Mouse (Mus musculus) midbrain, embryonic 16.5 days (tissue): ENCODE data around the gene Mfsd8. TPM values are rescaled to one million over a fixed set of nuclear protein-coding genes. Genes with fewer than 3 reads are reported as not detected.
A peak's percentile ranks its signal among the peaks of the same experiment; 100 is the strongest.
"Not testable (repeated sequence)": the region's sequence is repeated elsewhere in the genome, so short reads cannot be mapped to it uniquely, and the experiment has no call there.

Experiments used
- ATAC-seq: fragments of 200-750 bp; cut with Nextera tagmentation; 2 replicates; pipeline ENCODE4 v1.8.0; 2017; ENCODE audit warnings: moderate TSS enrichment
- H3K27ac ChIP-seq: fragments of 300-500 bp; sonication (generic); 2 replicates; pipeline ENCODE4 v1.5.1; 2014; ENCODE audit warnings: mild to moderate bottlenecking, low read length, mixed read lengths
- H3K27me3 ChIP-seq: fragments of 300-500 bp; sonication (generic); 2 replicates; pipeline ENCODE4 v1.6.1; 2014; ENCODE audit warnings: low read depth, low read length, mixed read lengths; ENCODE audit not compliant: control insufficient read depth, insufficient read depth
- H3K36me3 ChIP-seq: fragments of 300-500 bp; sonication (generic); 2 replicates; pipeline ENCODE4 v1.6.1; 2014; ENCODE audit warnings: mild to moderate bottlenecking, low read length, moderate library complexity, mixed read lengths; ENCODE audit not compliant: control insufficient read depth, insufficient read depth
- H3K4me1 ChIP-seq: fragments of 300-500 bp; sonication (generic); 2 replicates; pipeline ENCODE4 v1.6.1; 2014; ENCODE audit warnings: mild to moderate bottlenecking, low read length, mixed read lengths; ENCODE audit not compliant: control insufficient read depth, insufficient read depth
- H3K4me2 ChIP-seq: fragments of 300-500 bp; sonication (generic); 2 replicates; pipeline ENCODE4 v1.6.1; 2014; ENCODE audit warnings: mild to moderate bottlenecking, low read length, mixed read lengths
- H3K4me3 ChIP-seq: fragments of 300-500 bp; sonication (generic); 2 replicates; pipeline ENCODE4 v1.5.1; 2014; ENCODE audit warnings: low read depth, mild to moderate bottlenecking, low read length, moderate library complexity, mixed read lengths
- H3K9ac ChIP-seq: fragments of 300-500 bp; sonication (generic); 2 replicates; pipeline ENCODE4 v1.6.1; 2014; ENCODE audit warnings: low read depth, low read length, mixed read lengths
- H3K9me3 ChIP-seq: fragments of 300-500 bp; sonication (generic); replicated peaks from 2 replicates; pipeline ENCODE4 v1.6.1; 2014; ENCODE audit warnings: mild to moderate bottlenecking, low read length, mixed read lengths; ENCODE audit not compliant: control insufficient read depth, poor library complexity, severe bottlenecking
- WGBS: fragments of 180-500 bp; shearing (Covaris S2); extraction: QIAGEN DNeasy Blood & Tissue Kit; methylation state at CpG from one replicate; pipeline ENCODE4 v1.1.7; 2014; 5-methylcytosine and 5-hydroxymethylcytosine counted together
- polyA plus RNA-seq: library from polyadenylated mRNA; unstranded; fragments of >200 nt; fragmentation: Nextera tagmentation; extraction: Ambion mirVana; gene quantifications from 2 replicates; pipeline ENCODE4 v1.2.1, GENCODE M21; 2015

Mfsd8 gene
- 11.0 and 12.0 TPM in 2 replicates for polyA plus RNA-seq

DNA sequence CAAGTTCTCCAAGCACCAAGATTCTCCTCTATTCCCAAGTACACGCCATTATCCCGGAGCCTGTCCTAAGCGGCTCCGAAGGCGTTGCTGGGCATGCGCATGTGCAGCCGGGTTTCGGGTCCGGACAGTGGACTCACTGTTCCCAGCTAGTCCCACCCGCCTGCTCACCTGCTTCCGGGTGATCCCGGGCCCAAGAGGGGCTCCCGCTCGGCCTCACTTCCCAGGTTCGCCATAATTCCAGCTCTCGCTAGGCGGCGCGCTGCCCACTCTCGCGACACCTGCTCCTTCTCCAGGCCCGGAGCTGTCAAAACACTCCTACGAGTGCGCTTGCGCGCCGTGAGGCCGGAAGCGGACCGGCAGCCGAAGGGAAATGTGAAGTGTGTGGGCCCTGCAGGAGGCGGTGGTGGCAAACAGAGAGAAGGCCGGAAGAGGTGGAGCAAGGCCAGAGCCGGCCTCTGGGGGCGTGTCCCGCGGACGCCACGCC, at the start of gene Mfsd8:
TSS of gene Mfsd8 (minus strand) at position 414 of the 484 bp plus-strand sequence.
- Histone ChIP-seq H3K4me3 (peak within 1 kb of the TSS; percentile 56), H3K4me2 (peak within 1 kb of the TSS; percentile 63), H3K27ac (peak within 1 kb of the TSS; percentile 85), H3K9ac (peak within 1 kb of the TSS; percentile 69)
- not testable (repeated sequence) for H3K4me1 ChIP-seq, H3K36me3 ChIP-seq, H3K27me3 ChIP-seq, H3K9me3 ChIP-seq
- ATAC-seq: peak; percentile 99
- under 1% methylated on average over 37 of the region's 39 CpGs for WGBS

GRCm38 (mm10) chr3:40894336-40894735, 47.6 kb upstream of the Mfsd8 start:
- Histone ChIP-seq H3K9ac (peak overlapping the region; percentile 80), H3K4me1 (peaks cover 10% of the 10 kb centered on the region), H3K27ac (peak overlapping the region; percentile 77), H3K4me2 (peak overlapping the region; percentile 62), H3K4me3 (peak overlapping the region; percentile 60)
- not testable (repeated sequence) for H3K36me3 ChIP-seq, H3K9me3 ChIP-seq, ATAC-seq, H3K27me3 ChIP-seq
- under 1% methylated on average over 19 of the region's 24 CpGs for WGBS

DNA sequence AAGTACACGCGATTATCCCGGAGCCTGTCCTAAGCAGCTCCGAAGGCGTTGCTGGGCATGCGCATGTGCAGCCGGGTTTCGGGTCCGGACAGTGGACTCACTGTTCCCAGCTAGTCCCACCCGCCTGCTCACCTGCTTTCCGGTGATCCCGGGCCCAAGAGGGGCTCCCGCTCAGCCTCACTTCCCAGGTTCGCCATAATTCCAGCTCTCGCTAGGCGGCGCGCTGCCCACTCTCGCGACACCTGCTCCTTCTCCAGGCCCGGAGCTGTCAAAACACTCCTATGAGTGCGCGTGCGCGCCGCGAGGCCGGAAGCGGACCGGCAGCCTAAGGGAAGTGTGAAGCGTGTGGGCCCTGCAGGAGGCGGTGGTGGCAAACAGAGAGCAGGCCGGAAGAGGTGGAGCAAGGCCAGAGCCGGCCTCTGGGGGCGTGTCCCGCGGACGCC, 47.2 kb upstream of the Mfsd8 start:
- Histone ChIP-seq H3K9ac (peak overlapping the region; percentile 67), H3K4me1 (peaks cover 10% of the 10 kb centered on the region), H3K27ac (peak overlapping the region; percentile 76), H3K4me3 (peak overlapping the region; percentile 60), H3K4me2 (peak overlapping the region; percentile 59)
- peak; percentile 99 for ATAC-seq
- WGBS: 0% methylated on average over 33 of the region's 38 CpGs
- not testable (repeated sequence) for H3K27me3 ChIP-seq, H3K36me3 ChIP-seq, H3K9me3 ChIP-seq

GRCm38 (mm10) chr3:40853123-40853738, 6.5 kb upstream of the Mfsd8 start:
- not testable (repeated sequence) for H3K27me3 ChIP-seq, H3K27ac ChIP-seq, H3K9ac ChIP-seq, H3K9me3 ChIP-seq, H3K4me3 ChIP-seq, H3K4me1 ChIP-seq, H3K4me2 ChIP-seq, ATAC-seq, H3K36me3 ChIP-seq
- WGBS: 81% methylated on average over 3 of the region's 3 CpGs

- not testable (repeated sequence) for H3K4me1 ChIP-seq, H3K4me3 ChIP-seq, ATAC-seq, H3K27ac ChIP-seq, H3K9me3 ChIP-seq, H3K27me3 ChIP-seq, H3K36me3 ChIP-seq, H3K9ac ChIP-seq
- H3K4me2 ChIP-seq: peak overlapping the region; percentile 62
- 92% methylated on average over 2 of the region's 2 CpGs for WGBS
Measured at GRCm38 (mm10) chr3:40847936-40848335, 1.2 kb upstream of the Mfsd8 start.

GRCm38 (mm10) chr3:40847018-40847417, 332 bp upstream of the Mfsd8 start:
- not testable (repeated sequence) for H3K36me3 ChIP-seq, ATAC-seq, H3K4me1 ChIP-seq, H3K9me3 ChIP-seq, H3K27me3 ChIP-seq
- peak overlapping the region; percentile 62 for H3K4me2 ChIP-seq
- peak overlapping the region; percentile 69 for H3K9ac ChIP-seq
- peak overlapping the region; percentile 56 for H3K4me3 ChIP-seq
- peak overlapping the region; percentile 80 for H3K27ac ChIP-seq
- whole genome bisulfite sequencing: 2% methylated on average over 13 of the region's 21 CpGs

- H3K4me3 ChIP-seq: peak within 1 kb of the TSS; percentile 56
- not testable (repeated sequence) for H3K27me3 ChIP-seq, H3K36me3 ChIP-seq, H3K4me1 ChIP-seq, H3K9me3 ChIP-seq, ATAC-seq
- WGBS: no CpG with 5 or more reads among the region's 4 CpGs
- H3K27ac ChIP-seq: peak within 1 kb of the TSS; percentile 85
- H3K4me2 ChIP-seq: peak within 1 kb of the TSS; percentile 63
- peak within 1 kb of the TSS; percentile 69 for H3K9ac ChIP-seq
Measured at GRCm38 (mm10) chr3:40846957-40847017, 101 bp upstream of the Mfsd8 start, which contains the start of gene Abhd18. Abhd18 (plus strand) TSS chr3:40846970.

- 69% methylated on average over 5 of the region's 6 CpGs for WGBS
- H3K9me3 ChIP-seq, ATAC-seq, H3K27ac ChIP-seq, H3K36me3 ChIP-seq, H3K27me3 ChIP-seq, H3K4me1 ChIP-seq: not testable (repeated sequence)
- H3K4me3 ChIP-seq: peak overlapping the region; percentile 56
- peak overlapping the region; percentile 63 for H3K4me2 ChIP-seq
- 0 out of 2 replicates have a peak overlapping the region, but pooled peaks have one; percentile 10 for H3K9ac ChIP-seq
Measured at GRCm38 (mm10) chr3:40845521-40845920, 1.2 kb downstream of the Mfsd8 start.

- Histone ChIP-seq H3K4me3 (no peak overlapping the region), H3K9ac (no peak overlapping the region), H3K4me1 (no peaks in the 10 kb centered on the region), H3K27ac (no peak overlapping the region), H3K4me2 (no peak overlapping the region), H3K9me3 (no peaks in the 10 kb centered on the region), H3K36me3 (peaks cover 7% of the 10 kb centered on the region; the same call in 1 of the 2 replicates), H3K27me3 (no peaks in the 10 kb centered on the region)
- 93% methylated on average over 2 of the region's 2 CpGs for WGBS
- no peak for ATAC-seq
Measured at GRCm38 (mm10) chr3:40813275-40813674, 33.4 kb downstream of the Mfsd8 start.
